Mouse (Mus musculus): ENCODE measurements around the gene Snd1. TPM values are rescaled to one million over a fixed set of nuclear protein-coding genes. Genes with fewer than 3 reads are reported as not detected.

Gene Snd1
- polyA plus RNA-seq, 1 experiment, result 155 TPM

- no peak overlapping the region for H3K4me3 ChIP-seq (ENCODE audit: insufficient read depth, poor library complexity, severe bottlenecking)
- TF ChIP-seq CTCF (IDR thresholded peaks at IDR 0.05; ENCODE audit: control insufficient read depth, insufficient read depth, insufficient read length) (no peak), MAX (IDR thresholded peaks at IDR 0.05) (no peak), FOSL1 (IDR thresholded peaks at IDR 0.05; ENCODE audit: insufficient read depth, low read length, poor library complexity, severe bottlenecking) (no peak), MYOG (IDR thresholded peaks at IDR 0.05; ENCODE audit: control insufficient read depth, extremely low read depth, insufficient read length) (no peak)
- H3ac ChIP-seq (ENCODE audit: control insufficient read depth, insufficient read length, low read depth), result no peak overlapping the region
- no peaks in the 10 kb centered on the region for H3K79me2 ChIP-seq (ENCODE audit: control insufficient read depth, insufficient read depth)
- H3K79me3 ChIP-seq (ENCODE audit: low read depth), result no peaks in the 10 kb centered on the region
- H3K27me3 ChIP-seq (ENCODE audit: control insufficient read depth, insufficient read depth, insufficient read length), result peaks cover 41% of the 10 kb centered on the region
- no peaks in the 10 kb centered on the region for H3K36me3 ChIP-seq (ENCODE audit: control insufficient read depth, insufficient read depth)
Measured at GRCm38 (mm10) chr6:28978031-28978430, 503.1 kb downstream of the Snd1 start.

GRCm38 (mm10) chr6:28978881-28979280 lies 503.9 kb downstream of the Snd1 start:
- no peaks in the 10 kb centered on the region for H3K36me3 ChIP-seq (ENCODE audit: control insufficient read depth, insufficient read depth)
- H3K4me3 ChIP-seq (ENCODE audit: insufficient read depth, poor library complexity, severe bottlenecking), result no peak overlapping the region
- no peak overlapping the region for H3ac ChIP-seq (ENCODE audit: control insufficient read depth, insufficient read length, low read depth)
- H3K79me3 ChIP-seq (ENCODE audit: low read depth), result no peaks in the 10 kb centered on the region
- peaks cover 41% of the 10 kb centered on the region for H3K27me3 ChIP-seq (ENCODE audit: control insufficient read depth, insufficient read depth, insufficient read length)
- H3K79me2 ChIP-seq (ENCODE audit: control insufficient read depth, insufficient read depth), result no peaks in the 10 kb centered on the region
- TF ChIP-seq CEBPB (IDR thresholded peaks at IDR 0.05; ENCODE audit: low read depth) (no peak), CTCF (IDR thresholded peaks at IDR 0.05; ENCODE audit: control insufficient read depth, insufficient read depth, insufficient read length) (no peak), MYOD1 (IDR thresholded peaks at IDR 0.05; ENCODE audit: control insufficient read depth, insufficient read length, low read depth) (no peak), MAX (IDR thresholded peaks at IDR 0.05) (no peak), FOSL1 (IDR thresholded peaks at IDR 0.05; ENCODE audit: insufficient read depth, low read length, poor library complexity, severe bottlenecking) (no peak)

GRCm38 (mm10) chr6:28979586-28979985 lies 504.6 kb downstream of the Snd1 start:
- peaks cover 41% of the 10 kb centered on the region for H3K27me3 ChIP-seq (ENCODE audit: control insufficient read depth, insufficient read depth, insufficient read length)
- H3K4me3 ChIP-seq (ENCODE audit: insufficient read depth, poor library complexity, severe bottlenecking), result no peak overlapping the region
- no peaks in the 10 kb centered on the region for H3K79me2 ChIP-seq (ENCODE audit: control insufficient read depth, insufficient read depth)
- TF ChIP-seq CEBPB (IDR thresholded peaks at IDR 0.05; ENCODE audit: low read depth) (no peak), MYOG (IDR thresholded peaks at IDR 0.05; ENCODE audit: control insufficient read depth, extremely low read depth, insufficient read length) (no peak), USF1 (IDR thresholded peaks at IDR 0.05; ENCODE audit: low read depth) (no peak), FOSL1 (IDR thresholded peaks at IDR 0.05; ENCODE audit: insufficient read depth, low read length, poor library complexity, severe bottlenecking) (no peak)
- H3K36me3 ChIP-seq (ENCODE audit: control insufficient read depth, insufficient read depth), result no peaks in the 10 kb centered on the region
- H3K79me3 ChIP-seq (ENCODE audit: low read depth), result no peaks in the 10 kb centered on the region
- H3ac ChIP-seq (ENCODE audit: control insufficient read depth, insufficient read length, low read depth), result no peak overlapping the region

GRCm38 (mm10) chr6:28980219-28980618 lies 505.3 kb downstream of the Snd1 start:
- H3K36me3 ChIP-seq (ENCODE audit: control insufficient read depth, insufficient read depth), result no peaks in the 10 kb centered on the region
- H3K79me2 ChIP-seq (ENCODE audit: control insufficient read depth, insufficient read depth), result no peaks in the 10 kb centered on the region
- TF ChIP-seq MYOG (IDR thresholded peaks at IDR 0.05; ENCODE audit: control insufficient read depth, extremely low read depth, insufficient read length) (no peak), MYOD1 (IDR thresholded peaks at IDR 0.05; ENCODE audit: control insufficient read depth, insufficient read length, low read depth) (no peak)
- H3K79me3 ChIP-seq (ENCODE audit: low read depth), result no peaks in the 10 kb centered on the region
- H3K27me3 ChIP-seq (ENCODE audit: control insufficient read depth, insufficient read depth, insufficient read length), result peaks cover 41% of the 10 kb centered on the region
- H3K4me3 ChIP-seq (ENCODE audit: insufficient read depth, poor library complexity, severe bottlenecking), result no peak overlapping the region
- H3ac ChIP-seq (ENCODE audit: control insufficient read depth, insufficient read length, low read depth), result no peak overlapping the region

GRCm38 (mm10) chr6:28980750-28981584 lies 506.0 kb downstream of the Snd1 start:
- H3K36me3 ChIP-seq (ENCODE audit: control insufficient read depth, insufficient read depth), result no peaks in the 10 kb centered on the region
- no peaks in the 10 kb centered on the region for H3K79me3 ChIP-seq (ENCODE audit: low read depth)
- peaks cover 40% of the 10 kb centered on the region for H3K27me3 ChIP-seq (ENCODE audit: control insufficient read depth, insufficient read depth, insufficient read length)
- no peaks in the 10 kb centered on the region for H3K79me2 ChIP-seq (ENCODE audit: control insufficient read depth, insufficient read depth)
- no peak overlapping the region for H3K4me3 ChIP-seq (ENCODE audit: insufficient read depth, poor library complexity, severe bottlenecking)
- TF ChIP-seq CTCF (IDR thresholded peaks at IDR 0.05; ENCODE audit: control insufficient read depth, insufficient read depth, insufficient read length) (no peak), USF1 (IDR thresholded peaks at IDR 0.05; ENCODE audit: low read depth) (no peak), FOSL1 (IDR thresholded peaks at IDR 0.05; ENCODE audit: insufficient read depth, low read length, poor library complexity, severe bottlenecking) (no peak), MAX (IDR thresholded peaks at IDR 0.05) (no peak), CEBPB (IDR thresholded peaks at IDR 0.05; ENCODE audit: low read depth) (no peak)
- H3ac ChIP-seq (ENCODE audit: control insufficient read depth, insufficient read length, low read depth), result no peak overlapping the region

- TF ChIP-seq CEBPB (IDR thresholded peaks at IDR 0.05; ENCODE audit: low read depth), result no peak
- no peak for TF ChIP-seq MYOG (IDR thresholded peaks at IDR 0.05; ENCODE audit: control insufficient read depth, extremely low read depth, insufficient read length)
- Histone ChIP-seq H3K79me2 (ENCODE audit: control insufficient read depth, insufficient read depth) (no peaks in the 10 kb centered on the region), H3K4me3 (ENCODE audit: insufficient read depth, poor library complexity, severe bottlenecking) (no peak overlapping the region), H3ac (ENCODE audit: control insufficient read depth, insufficient read length, low read depth) (no peak overlapping the region), H3K36me3 (ENCODE audit: control insufficient read depth, insufficient read depth) (no peaks in the 10 kb centered on the region), H3K79me3 (ENCODE audit: low read depth) (no peaks in the 10 kb centered on the region), H3K27me3 (ENCODE audit: control insufficient read depth, insufficient read depth, insufficient read length) (peaks cover 37% of the 10 kb centered on the region)
Measured at GRCm38 (mm10) chr6:28981585-28981948, 506.6 kb downstream of the Snd1 start.

Data from C2C12 (cell line).